Mouse (Mus musculus): ENCODE data around the gene Vav2.

Vav2 gene

GRCm38 (mm10) chr2:27411688-27412174 is 15.1 kb downstream of the Vav2 start:
- no peak for DNase-seq (ENCODE audit: extremely low spot score, low read depth, low spot score)

- no peak for DNase-seq (ENCODE audit: extremely low spot score, low read depth, low spot score)
Measured at GRCm38 (mm10) chr2:27410518-27411140, 16.2 kb downstream of the Vav2 start.

GRCm38 (mm10) chr2:27408194-27408593 is 18.6 kb downstream of the Vav2 start:
- no peak for DNase-seq (ENCODE audit: extremely low spot score, low read depth, low spot score)

- no peak for DNase-seq (ENCODE audit: extremely low spot score, low read depth, low spot score)
Measured at GRCm38 (mm10) chr2:27406928-27407327, 19.9 kb downstream of the Vav2 start.

- DNase-seq (ENCODE audit: extremely low spot score, low read depth, low spot score): no peak
Measured at GRCm38 (mm10) chr2:27405094-27405884, 21.5 kb downstream of the Vav2 start.

- DNase-seq (ENCODE audit: extremely low spot score, low read depth, low spot score): no peak
Measured at GRCm38 (mm10) chr2:27404375-27405093, 22.3 kb downstream of the Vav2 start.

- no peak for DNase-seq (ENCODE audit: extremely low spot score, low read depth, low spot score)
Measured at GRCm38 (mm10) chr2:27401544-27401943, 25.3 kb downstream of the Vav2 start.

- DNase-seq (ENCODE audit: extremely low spot score, low read depth, low spot score): no peak
Measured at GRCm38 (mm10) chr2:27400083-27400482, 26.8 kb downstream of the Vav2 start.

- DNase-seq (ENCODE audit: extremely low spot score, low read depth, low spot score): no peak
Measured at GRCm38 (mm10) chr2:27396656-27397440, 30.0 kb downstream of the Vav2 start.

GRCm38 (mm10) chr2:27394158-27394832 is 32.5 kb downstream of the Vav2 start:
- no peak for DNase-seq (ENCODE audit: extremely low spot score, low read depth, low spot score)

GRCm38 (mm10) chr2:27392278-27392677 is 34.6 kb downstream of the Vav2 start:
- no peak for DNase-seq (ENCODE audit: extremely low spot score, low read depth, low spot score)

- no peak for DNase-seq (ENCODE audit: extremely low spot score, low read depth, low spot score)
Measured at GRCm38 (mm10) chr2:27390775-27391174, 36.1 kb downstream of the Vav2 start.

- no peak for DNase-seq (ENCODE audit: extremely low spot score, low read depth, low spot score)
Measured at GRCm38 (mm10) chr2:27390325-27390724, 36.5 kb downstream of the Vav2 start.

GRCm38 (mm10) chr2:27389272-27390162 is 37.3 kb downstream of the Vav2 start:
- DNase-seq (ENCODE audit: extremely low spot score, low read depth, low spot score): no peak

- no peak for DNase-seq (ENCODE audit: extremely low spot score, low read depth, low spot score)
Measured at GRCm38 (mm10) chr2:27387209-27387608, 39.6 kb downstream of the Vav2 start.

- no peak for DNase-seq (ENCODE audit: extremely low spot score, low read depth, low spot score)
Measured at GRCm38 (mm10) chr2:27381698-27382097, 45.1 kb downstream of the Vav2 start.

- no peak for DNase-seq (ENCODE audit: extremely low spot score, low read depth, low spot score)
Measured at GRCm38 (mm10) chr2:27381254-27381653, 45.6 kb downstream of the Vav2 start.

GRCm38 (mm10) chr2:27377876-27378275 is 49.0 kb downstream of the Vav2 start:
- DNase-seq (ENCODE audit: extremely low spot score, low read depth, low spot score): no peak

- DNase-seq (ENCODE audit: extremely low spot score, low read depth, low spot score): no peak
Measured at GRCm38 (mm10) chr2:27377164-27377563, 49.7 kb downstream of the Vav2 start.

All from hindlimb bud, embryonic 11.5 days (tissue).